Mouse (Mus musculus) frontal cortex, adult 2 months (tissue): ENCODE measurements at regions not wholly inside any gene's neighbourhood (a gene's known extent, or its start where the extent isn't known, plus 50 kb on each side); places are given as distances from the start of the nearest gene placed in this dataset.
"Not testable (repeated sequence)": the region's sequence is repeated elsewhere in the genome, so short reads cannot be mapped to it uniquely, and the experiment has no call there.

Source experiments
- DNase-seq, 2 experiments: peaks; one replicate each; pipeline ENCODE4 v3.0.0; 2022; ENCODE audit warnings: low spot score in 1 of 2; ENCODE audit errors: extremely low spot score in 1 of 2

- no peak for DNase-seq
Observed at GRCm38 (mm10) chr17:83969407-83969826, 121.7 kb upstream of the Haao start.

DNA sequence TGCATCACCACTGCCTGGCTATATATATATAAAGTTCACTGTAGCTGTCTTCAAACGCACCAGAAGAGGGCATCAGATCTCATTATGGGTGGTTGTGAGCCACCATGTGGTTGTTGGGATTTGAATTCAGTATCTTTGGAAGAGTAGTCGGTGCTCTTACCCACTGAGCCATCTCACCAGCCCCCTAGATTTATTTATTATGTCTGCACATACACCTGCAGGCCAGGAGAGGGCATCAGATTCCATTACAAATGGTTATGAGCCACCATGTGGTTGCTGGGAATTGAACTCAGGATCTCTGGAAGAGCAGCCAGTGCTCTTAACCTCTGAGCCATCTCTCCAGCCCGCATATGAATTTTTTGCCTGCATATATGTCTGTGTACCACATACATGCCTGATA lies 120.4 kb upstream of the Haao start:
- not testable (repeated sequence) for DNase-seq

DNA sequence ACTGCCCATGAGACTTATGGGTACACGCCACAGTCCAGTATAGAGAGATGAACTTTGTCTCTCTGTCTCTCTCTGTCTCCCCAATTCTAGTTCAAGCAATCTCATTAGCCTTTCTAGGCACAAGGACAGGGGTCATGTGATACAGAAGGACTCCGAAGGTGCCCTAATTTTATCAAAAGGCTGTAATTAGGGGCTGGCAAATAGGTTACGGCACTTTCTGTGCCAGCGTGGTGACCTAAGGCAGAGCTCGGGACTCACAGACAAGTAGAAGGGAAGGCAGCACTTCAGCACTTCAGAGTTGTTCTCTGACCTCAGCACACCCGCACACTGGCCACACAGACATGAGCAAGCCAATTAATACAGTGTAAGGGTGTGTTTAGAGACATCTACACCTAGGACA lies 119.2 kb upstream of the Haao start:
- peak; percentile 15 to 53 for DNase-seq

DNA sequence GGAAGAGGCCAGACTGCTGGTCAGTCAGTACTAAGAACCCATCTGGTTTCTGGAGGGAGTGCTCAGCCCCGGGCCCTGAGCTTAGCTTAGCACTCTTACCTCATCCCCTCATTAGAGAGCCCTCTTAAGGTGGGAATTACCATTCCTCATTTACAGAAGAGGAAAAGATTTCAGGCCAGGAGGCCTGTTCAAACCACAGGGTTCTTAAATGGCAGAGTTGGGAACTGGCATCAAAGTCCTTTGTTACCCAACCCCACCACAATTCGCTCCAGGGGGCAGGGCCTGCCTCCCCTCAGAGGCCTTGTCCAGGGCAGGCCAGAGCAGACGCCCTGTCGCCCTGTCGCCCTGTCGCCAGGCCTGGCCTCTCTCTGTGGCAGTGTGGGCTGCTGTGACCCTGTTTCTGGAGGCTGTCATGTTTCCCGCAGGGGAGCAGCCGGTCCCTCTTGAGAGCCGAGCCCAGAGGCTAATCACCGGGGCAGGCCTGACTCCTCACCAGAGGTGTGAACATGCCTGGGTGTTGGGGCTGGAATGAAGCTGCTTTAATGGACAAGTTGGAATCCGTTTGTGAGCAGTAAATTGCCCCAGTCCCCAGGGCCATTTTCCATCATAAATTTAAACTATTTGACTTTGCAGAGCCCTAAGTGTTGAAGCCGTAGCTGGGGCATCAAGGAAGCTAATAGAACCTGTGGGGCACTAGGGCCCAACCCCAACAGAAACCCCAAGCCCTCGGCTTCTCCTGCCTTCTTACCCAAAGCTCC lies 116.9 kb upstream of the Haao start:
- DNase-seq, result no peak

DNA sequence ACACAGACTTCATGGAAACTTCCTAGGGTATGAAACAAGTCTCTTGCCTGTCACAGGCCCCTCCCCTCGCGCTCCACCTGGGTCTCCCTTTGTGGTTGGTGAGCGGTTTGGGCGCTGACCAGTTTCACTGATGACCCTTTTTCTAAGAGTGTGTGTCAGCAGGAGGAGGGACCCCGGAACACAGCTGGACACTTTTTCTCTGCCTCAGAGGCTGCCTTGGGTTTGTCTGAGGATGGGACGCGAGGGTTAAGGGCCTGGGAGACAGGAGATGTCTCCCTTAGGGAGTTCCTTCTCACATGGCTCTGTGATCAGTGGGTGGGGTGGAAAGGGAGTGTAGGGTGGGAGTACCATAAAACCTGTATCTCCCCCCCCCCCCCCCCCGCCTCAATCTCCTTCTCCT lies 115.8 kb upstream of the Haao start:
- DNase-seq, result no peak

DNA sequence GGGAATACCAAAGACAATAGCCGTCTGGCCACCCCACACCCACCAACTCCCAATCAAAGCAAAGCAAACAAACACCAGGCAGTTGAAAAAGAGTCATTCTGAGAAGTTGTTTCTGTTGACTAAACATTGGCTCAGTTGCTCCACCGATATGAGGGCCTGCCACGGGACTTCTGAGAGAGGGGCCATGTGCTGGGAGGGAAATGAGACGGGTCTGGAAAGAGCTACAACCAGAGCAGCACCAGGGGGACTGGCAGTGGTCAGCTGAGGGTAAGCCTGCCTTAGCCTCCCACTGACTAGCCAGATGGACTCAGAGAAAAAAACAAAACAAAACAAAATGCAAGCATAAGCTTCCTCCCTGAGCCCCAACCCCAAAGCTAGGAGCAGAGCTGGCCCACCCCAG lies 115.1 kb upstream of the Haao start:
- DNase-seq, result no peak

GRCm38 (mm10) chr17:83962126-83962525 lies 114.4 kb upstream of the Haao start:
- no peak for DNase-seq

- DNase-seq, result no peak
Observed at GRCm38 (mm10) chr17:83960821-83961220, 113.1 kb upstream of the Haao start.

DNA sequence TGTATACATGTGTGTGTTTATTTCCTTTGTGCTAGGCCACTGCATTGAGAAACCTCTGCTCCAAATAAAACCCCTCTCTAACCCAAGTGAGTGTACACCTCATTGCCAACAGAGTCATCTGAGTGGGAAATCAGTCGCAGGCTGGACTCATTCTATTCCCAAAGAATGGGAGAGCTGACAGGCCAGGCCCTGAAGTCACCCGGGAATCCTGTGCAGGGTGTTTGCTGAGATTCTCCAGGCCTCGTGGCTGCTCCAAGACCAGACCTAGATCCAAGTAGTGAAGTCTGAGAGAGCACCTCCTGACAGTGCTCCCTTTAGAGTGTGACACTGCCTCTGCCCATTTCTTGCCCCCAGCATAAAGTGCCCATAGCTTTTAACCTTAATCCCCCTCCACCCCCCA lies 112.4 kb upstream of the Haao start:
- DNase-seq, result no peak

DNA sequence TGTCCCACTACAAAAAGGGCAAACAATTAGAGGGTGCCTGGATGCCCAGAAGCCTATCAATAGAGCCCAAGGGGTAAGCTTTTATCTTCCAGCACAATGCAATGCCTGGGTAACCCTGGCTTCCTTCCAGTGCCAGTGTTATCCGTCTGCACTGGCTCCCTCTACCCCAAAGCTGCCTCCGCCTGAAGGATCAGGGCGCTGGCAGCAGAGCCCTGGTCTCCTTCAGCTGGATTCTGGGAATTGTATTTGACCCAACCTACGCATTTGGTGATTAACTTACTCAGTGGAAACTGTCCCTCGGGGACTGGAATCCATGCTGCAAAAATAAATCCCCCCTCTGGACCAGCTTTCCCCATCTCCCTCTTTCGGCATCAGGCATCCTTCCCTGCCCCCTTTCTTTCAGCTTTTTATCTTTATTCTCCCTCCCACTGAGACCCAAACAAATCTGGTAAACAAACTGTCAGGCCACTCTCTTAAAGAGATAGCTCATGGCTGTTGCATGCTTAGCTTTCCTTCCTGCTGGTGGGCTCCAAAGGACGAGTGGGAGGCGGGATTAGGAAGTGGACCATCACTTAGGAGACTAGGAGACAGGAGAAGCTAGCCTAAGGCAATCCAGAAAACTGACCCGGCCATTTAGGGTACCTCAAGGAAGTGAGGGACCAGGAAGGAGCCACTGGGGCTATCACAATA lies 111.5 kb upstream of the Haao start:
- no peak for DNase-seq

DNA sequence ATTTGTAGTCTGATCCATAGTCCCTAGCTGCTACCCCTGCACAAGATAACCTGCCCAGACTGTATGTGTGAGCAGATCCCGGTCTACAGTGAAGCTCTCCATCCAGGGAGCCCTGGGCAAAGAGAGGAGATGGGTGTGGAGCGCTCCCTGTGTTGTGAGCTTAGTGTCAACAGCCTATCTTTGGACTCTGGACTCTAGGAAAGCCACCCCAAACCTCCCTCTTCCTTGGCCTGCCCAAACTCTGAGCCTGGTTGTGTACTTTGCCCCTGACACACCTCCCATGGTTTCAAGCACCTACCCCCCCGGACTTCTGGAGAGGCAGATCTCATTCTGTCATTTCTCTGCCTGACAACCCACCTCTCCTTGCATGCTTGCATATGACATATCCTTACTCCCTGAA lies 110.9 kb upstream of the Haao start:
- no peak for DNase-seq

GRCm38 (mm10) chr17:83957661-83958540 lies 110.1 kb upstream of the Haao start:
- no peak for DNase-seq

- no peak for DNase-seq
Observed at GRCm38 (mm10) chr17:83956821-83957565, 109.2 kb upstream of the Haao start.

- DNase-seq, result no peak
Observed at GRCm38 (mm10) chr17:83955978-83956377, 108.2 kb upstream of the Haao start.

GRCm38 (mm10) chr17:83955058-83955697 lies 107.4 kb upstream of the Haao start:
- DNase-seq, result no peak

DNA sequence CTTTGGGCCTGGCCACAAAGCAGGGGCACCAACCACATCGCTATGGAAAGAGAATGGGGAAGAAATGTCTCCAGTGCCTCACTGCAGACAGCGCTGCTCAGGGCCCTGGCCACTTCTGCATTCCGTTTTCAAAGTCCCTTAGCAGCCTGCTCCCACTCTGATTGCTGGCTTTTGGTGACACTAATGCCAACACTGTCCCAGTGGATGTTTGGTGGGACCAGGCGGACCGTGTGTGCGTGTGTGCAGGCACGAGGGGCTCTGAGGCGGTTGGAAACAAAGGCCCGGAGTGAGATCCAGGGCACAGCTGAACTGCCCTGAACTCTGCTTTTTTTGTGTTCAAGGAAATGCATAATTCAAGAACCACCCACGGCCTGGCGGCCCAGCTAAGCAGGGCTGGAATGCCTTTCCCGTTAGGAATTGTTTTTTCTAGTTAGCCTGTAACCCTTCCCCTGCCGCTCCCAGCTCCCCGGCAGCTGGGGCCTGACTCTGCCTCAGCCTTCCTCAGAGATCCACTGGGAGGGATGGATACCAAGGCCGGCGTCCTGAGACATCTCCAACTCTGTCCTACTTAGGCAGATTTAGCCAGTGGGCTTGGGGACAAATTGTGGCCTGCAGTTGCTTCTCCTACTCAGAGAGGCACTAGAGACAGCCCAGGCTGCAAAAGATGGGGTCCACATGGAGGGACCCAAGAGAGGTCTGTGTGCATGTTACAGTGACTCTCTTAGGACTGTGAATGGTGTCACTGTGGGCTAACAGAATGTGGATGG lies 106.7 kb upstream of the Haao start:
- DNase-seq, result peak; percentile 41 to 72

GRCm38 (mm10) chr17:83953656-83954055 lies 105.9 kb upstream of the Haao start:
- no peak for DNase-seq

GRCm38 (mm10) chr17:83946718-83947117 lies 99.0 kb upstream of the Haao start:
- no peak for DNase-seq

- no peak for DNase-seq
Observed at GRCm38 (mm10) chr17:83939344-83939743, 91.6 kb upstream of the Haao start.
